Mouse (Mus musculus) spleen, postnatal 10 days (tissue): ENCODE measurements around the gene Utp18.
"Not testable (repeated sequence)": the region's sequence is repeated elsewhere in the genome, so short reads cannot be mapped to it uniquely, and the experiment has no call there.

Experiments
- DNase-seq, 2 experiments: peaks; one replicate each; pipeline ENCODE4 v3.0.0; 2021 to 2022; ENCODE audit warnings: low spot score in 2 of 2

Utp18 gene

GRCm38 (mm10) chr11:93885572-93886410 lies at the start of gene Utp18, which contains the start of gene Mbtd1:
Gene Utp18, minus strand, starts transcription at chr11:93885766.
Gene Mbtd1, plus strand, starts transcription at chr11:93885852.
- DNase-seq: peak; percentile 95 to 99

GRCm38 (mm10) chr11:93929106-93929505 lies 43.5 kb upstream of the Utp18 start:
- no peak for DNase-seq

GRCm38 (mm10) chr11:93915019-93915418 lies 29.5 kb upstream of the Utp18 start:
- DNase-seq: not testable (repeated sequence)

DNA sequence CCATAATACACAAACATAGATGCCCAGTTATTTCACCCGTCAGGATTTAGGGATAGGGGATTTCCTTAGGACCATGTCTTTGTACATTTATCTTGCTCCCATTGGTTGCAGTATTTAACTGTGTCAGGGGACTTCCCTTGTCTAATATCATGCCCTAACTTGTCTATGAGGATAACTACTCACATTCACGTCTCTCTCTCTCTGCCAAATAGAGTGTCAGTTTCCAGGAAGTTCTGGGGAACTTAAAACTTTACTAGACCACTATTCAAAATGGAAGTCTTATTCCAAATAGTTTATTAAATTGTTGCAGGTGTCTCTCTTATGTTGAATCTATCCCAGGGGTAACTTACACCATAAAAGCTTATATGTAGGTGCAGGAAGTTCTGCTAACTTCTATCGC lies 26.0 kb upstream of the Utp18 start:
- DNase-seq: no peak

- no peak for DNase-seq
Observed at GRCm38 (mm10) chr11:93908829-93909228, 23.3 kb upstream of the Utp18 start.

- no peak for DNase-seq
Observed at GRCm38 (mm10) chr11:93907839-93908238, 22.3 kb upstream of the Utp18 start.

DNA sequence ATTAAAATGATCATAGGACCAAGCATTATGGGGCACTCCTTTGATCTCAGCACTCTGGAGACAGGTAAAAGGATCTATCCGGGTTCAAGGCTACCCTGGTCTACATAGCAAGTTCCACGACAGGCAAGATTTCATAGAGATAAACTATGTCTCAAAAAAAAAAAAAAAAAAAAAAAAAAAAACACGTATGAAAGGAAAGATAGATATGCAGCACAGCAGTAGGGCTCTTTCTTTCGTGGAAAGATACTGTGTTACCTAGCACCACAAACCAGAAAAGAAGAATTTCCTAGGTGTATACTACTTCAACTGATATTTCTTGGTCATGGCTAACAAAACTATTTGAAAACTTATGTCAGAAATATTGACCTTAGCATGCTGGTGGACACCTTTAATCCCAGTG lies 21.3 kb upstream of the Utp18 start:
- DNase-seq: no peak

GRCm38 (mm10) chr11:93897732-93898131 lies 12.2 kb upstream of the Utp18 start:
- no peak for DNase-seq

DNA sequence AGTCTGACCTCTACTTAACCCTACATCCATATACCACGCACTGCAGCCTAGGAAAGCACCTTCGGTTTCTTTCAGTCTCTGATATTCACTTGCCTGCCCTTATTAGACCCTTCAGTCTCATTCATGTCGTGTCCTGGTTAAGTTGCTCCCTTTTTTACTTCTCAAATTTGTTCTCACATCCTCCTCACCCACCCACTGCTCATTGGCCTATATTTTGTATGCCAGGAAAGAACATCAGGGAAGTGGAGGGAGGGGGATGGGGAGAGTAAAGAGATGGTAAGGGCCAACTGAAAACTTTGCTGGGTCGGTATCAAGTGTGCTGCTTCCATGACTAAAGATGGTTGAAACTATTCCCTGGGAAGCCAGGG lies 1.5 kb upstream of the Utp18 start:
- no peak for DNase-seq

GRCm38 (mm10) chr11:93886411-93887079 lies 979 bp upstream of the Utp18 start:
- DNase-seq: peak; percentile 25 to 54

DNA sequence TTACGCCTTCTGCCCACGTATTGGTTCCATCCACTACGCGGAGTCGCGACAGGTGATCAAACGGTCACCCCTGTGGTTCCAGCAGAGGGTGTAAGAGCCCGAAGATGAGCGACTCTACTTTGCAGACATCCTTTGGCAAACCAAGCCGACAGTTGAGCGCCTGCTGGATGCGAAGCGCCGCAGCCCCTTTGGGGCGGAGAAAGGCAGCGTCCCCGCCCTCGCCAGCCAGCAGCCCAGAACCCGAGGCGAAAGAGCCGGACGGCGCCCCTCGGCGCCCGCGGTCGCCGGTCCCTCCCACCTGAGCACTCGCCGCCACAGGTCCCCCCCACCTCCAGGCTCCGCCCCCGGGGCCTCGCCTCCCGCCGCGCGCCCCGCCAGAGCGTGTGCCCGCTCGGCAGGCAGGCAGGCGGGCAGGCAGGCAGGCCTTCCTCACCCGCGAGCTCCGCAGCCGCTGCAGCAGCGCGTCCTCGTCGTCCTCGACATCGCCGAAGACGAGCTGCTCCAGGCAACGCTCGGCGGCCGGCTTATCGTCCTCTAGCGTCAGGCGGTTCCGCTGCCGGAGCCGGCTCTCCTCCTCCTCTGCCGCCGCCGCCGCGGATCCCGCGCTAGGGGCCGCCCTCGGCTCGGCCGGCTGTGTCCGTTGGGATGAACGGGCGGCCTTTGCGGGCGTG lies 530 bp downstream of the Utp18 start:
- DNase-seq: peak in 1 of 2 experiments; percentile 81

GRCm38 (mm10) chr11:93884068-93884467 lies 1.5 kb downstream of the Utp18 start:
- DNase-seq: no peak

GRCm38 (mm10) chr11:93862638-93863037 lies 22.9 kb downstream of the Utp18 start:
- DNase-seq: no peak

DNA sequence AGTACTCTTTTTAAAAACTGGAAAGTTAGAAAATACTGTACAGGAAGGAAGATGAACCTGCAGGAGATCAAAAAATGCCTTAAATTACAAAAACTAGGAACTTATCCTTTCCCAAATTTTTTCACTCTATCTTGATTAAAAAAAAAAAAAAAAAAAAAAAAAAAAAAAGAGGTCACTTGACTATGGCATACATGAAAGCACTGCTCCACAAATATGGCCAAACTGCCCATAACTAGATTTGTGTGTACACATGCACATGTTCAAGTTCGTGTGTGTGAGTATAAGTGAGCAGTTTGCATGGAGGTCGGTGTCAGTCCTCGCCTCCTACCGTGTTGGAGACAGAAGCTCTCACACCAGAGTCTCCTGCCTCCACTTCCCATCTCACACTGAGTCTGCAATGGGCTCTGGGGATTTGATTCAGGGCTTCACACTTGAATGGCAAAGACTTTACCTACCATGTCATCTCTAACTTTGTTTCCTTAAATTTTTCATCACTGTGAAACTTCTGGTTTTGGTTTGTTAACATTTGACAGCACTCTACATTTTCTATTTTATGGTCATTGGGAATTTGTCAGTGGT lies 23.4 kb downstream of the Utp18 start:
- no peak for DNase-seq

DNA sequence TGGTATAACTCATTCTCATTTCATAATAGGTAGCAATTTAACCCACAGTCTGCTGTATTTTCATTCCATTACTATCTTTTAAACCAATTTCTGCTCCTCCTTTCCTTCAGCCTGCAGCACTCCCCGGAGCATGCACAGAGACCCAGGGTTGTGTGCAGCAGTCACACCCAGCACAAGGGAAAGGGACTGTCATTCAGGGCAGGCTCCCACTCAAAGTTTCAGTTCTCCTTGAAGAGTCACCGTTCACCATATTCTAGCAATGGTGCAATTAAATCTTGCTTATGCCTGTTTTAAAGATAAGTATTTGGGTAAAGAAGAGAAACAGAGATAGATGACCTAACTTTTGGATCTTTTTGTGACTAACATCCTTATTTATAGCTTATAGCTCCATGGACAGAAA lies 24.4 kb downstream of the Utp18 start:
- DNase-seq: no peak

- DNase-seq: no peak
Observed at GRCm38 (mm10) chr11:93860540-93861172, 24.9 kb downstream of the Utp18 start.

DNA sequence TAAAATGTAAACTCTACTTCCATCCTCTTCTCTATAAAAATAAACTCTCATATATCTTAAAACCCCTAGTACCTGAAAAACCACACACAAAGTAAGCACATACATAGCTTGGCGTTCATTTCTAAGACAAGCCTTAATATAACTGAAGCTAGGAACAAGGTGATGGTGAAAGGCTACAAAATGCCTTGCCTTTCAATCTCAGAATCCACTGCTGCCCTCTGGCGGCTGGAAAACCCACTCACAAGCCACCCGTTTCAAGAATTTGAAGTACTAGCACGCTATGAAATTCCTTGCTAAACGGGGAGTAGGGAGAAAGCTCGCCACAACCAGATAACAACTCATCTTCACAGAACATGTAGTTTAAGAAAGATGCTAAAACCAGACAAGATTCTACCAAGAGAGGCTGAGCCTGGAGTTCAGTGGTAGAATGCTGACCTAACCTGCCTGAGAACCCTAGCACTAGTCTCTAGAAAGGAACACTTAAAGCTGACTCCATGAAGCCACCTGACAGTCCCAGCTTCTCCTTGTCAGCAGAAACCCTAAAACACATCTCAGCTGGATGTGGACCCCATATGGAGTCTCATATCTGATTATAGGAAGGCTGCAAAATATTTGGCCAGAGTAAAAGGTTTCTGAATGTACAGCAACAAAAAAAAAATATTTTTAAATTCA lies 29.1 kb downstream of the Utp18 start:
- peak; percentile 41 to 80 for DNase-seq

GRCm38 (mm10) chr11:93852546-93852945 lies 33.0 kb downstream of the Utp18 start:
- DNase-seq: no peak

- DNase-seq: no peak
Observed at GRCm38 (mm10) chr11:93847342-93847741, 38.2 kb downstream of the Utp18 start.

DNA sequence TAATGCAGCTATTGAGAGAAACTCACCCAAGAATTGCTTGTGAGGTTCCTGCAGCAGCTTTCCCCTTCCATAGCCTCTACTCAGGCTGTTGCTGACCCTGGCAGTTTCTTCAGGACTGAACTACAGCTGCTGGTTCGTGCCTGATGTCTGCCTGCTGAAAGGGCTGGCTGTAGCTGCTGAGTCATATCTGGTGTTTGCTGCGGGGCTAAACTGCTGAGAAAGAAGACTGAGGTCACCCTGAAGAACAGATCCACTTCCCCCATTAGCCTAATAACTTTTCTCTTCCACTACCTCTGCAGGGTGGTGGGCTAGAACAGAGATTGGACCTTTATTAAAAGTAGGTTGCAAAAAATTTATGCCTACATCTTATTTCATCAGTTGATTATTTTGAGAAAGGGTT lies 49.8 kb downstream of the Utp18 start:
- no peak for DNase-seq

GRCm38 (mm10) chr11:93829971-93830370 lies 55.6 kb downstream of the Utp18 start:
- DNase-seq: no peak
